Mouse (Mus musculus): Measurements from ENCODE around the gene Mettl9. TPM values are rescaled to one million over a fixed set of nuclear protein-coding genes. Genes with fewer than 3 reads are reported as not detected.
"Not testable (repeated sequence)": the region's sequence is repeated elsewhere in the genome, so short reads cannot be mapped to it uniquely, and the experiment has no call there.

Mettl9 gene
- total RNA-seq (2021), result 100 to 1,000 TPM; 108 to 126 TPM

DNA sequence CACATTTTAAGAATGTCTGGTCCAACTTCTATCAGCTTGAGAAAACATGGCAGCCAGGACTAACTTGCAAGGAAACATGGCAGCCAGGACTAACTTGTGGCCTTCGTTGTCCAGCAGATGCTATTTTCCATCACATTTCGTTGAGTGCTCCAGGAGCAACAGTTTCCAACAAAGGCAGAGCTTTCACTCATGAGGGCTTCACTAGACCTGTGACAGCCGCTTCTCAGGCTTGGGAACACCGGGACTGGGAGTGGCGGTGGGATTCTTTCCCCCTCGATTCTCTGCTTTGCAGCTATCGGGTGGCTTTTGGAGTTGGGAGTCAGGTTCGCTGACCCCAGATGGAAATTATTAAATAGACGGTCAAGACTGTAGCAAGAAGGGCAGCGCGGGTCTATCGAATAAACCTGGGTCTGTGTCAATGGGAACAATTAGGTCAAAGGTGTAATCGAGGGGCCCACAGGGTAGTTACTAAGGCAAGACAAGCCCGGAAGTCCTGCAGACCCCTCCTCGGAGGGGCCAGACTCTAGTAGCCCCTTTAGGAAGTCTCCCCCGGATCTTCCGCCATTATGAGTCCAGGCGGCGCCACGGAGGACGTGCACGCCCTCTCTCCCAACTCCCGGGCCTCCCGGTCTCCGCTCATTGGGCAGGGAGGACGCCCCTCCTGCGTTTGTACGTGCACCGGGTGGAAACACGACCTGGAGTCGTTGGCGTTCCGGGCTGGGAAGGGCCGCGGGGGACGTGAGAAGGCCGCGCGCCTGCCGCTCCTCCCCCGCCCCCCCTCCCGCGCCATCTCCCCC lies at the start of gene Mettl9:
Gene Mettl9 (plus strand): TSS at position 590 of the 797 bp plus-strand sequence.
- intact Hi-C loops (cut with DNase I), result loop anchor here (2.0 to 5.0 kb wide), 2 partner anchors 51 to 947 kb away; partner anchors contain the start of genes Cdr2 and Mfsd13b
- DNase-seq, result peak; percentile 96 to 98

DNA sequence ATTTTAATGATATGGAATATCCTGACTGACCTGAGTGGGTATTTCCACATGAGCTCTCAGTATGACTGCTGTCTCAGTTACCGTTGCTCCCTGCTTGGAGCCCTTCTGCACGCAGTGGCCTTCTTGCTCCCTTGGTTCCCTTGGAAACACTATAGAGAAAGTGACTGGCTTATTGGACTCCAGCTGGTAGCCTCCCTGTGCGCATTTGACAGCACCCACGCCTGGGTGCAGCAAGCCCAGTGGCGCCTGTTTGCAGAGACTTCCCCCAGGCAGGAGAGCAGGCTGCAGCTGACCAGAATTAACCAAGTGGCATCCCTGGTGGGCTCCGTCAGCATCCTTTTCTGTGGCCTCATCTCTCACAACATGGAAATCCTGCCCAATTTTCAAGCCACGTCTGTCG lies 43.1 kb upstream of the Mettl9 start:
- intact Hi-C loops (cut with DNase I), result no loop called here

DNA sequence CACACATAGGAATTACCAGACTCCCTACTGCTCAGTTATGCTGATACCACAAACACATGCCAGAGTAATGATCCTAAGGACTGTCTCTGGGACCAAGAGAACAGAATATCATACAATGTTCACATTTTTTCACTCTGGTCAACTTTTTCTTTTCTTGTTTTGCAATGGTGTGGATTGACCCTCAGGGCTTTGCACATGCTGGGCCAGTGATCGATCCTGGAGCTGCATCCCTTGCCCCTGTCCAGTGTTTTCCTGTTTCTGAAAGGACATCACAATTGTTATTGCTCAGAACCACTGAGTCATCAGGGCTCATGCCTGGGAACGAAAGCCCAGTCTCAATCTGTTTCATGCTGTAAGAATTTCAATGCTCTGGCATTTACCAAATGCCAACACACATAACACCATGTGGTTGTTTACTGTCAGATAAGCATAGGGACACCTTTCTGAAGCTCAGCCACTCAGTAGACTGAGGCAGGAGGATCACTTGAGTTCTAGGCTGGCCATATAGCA lies 35.2 kb upstream of the Mettl9 start:
- intact Hi-C loops (cut with DNase I), result no loop called here
- no peak for DNase-seq

More for the DNA sequence above, 43.1 kb upstream of the Mettl9 start:
- no peak for DNase-seq

DNA sequence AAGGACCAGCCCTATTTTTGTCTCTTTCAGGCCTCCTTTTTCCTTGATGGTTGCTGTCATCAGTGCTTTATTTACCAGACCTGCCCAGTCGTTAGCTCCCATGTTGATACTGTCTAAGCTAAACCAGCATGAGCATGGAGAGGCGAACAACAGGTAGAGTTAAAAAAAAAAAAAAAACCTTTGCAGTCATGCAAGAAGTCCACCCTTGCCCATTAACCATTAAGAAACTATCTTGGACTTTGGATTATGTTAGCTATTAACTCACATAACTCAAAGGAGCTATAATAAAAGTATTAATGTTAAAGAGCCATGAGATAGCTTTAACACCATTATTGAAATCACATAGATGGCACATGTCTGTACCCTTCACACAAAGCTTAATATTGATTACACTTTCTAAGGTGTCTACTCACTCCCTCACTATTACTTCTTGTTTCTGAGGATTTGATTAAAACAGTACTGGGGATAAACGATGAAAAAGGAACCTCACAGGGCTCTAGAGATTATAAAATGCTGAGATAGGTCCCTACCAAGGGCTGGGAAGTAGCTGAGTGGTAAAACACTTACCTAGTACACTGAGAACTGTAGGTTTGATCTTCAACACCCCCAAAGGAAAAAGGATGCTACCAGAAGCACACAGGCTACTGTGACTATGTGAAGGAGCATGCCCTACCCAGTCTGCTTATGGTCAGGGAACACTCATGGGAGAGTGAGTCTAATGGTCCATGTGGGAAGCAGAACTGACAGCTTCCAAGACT lies 34.0 kb upstream of the Mettl9 start:
- no peak for DNase-seq
- intact Hi-C loops (cut with DNase I), result no loop called here

DNA sequence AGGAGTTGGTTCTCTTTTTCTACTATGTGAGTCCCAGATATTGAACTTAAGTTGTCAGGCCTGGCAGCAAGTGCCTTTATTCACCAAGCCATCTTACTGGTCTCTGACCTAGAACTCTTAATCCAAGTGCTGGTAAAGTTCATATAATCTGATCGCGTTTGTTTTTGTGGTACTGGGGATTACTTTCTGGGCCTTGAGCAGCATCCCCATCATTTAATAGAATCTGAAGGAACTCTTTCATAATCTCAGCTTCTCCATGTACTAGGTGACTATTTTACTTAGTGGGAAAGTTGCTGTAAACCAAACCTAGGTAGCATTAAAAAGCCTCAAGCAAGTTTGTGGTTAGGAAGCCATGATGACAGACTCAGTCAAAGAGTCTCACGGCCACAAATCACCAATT lies 32.4 kb upstream of the Mettl9 start:
- intact Hi-C loops (cut with DNase I), result no loop called here
- no peak for DNase-seq

DNA sequence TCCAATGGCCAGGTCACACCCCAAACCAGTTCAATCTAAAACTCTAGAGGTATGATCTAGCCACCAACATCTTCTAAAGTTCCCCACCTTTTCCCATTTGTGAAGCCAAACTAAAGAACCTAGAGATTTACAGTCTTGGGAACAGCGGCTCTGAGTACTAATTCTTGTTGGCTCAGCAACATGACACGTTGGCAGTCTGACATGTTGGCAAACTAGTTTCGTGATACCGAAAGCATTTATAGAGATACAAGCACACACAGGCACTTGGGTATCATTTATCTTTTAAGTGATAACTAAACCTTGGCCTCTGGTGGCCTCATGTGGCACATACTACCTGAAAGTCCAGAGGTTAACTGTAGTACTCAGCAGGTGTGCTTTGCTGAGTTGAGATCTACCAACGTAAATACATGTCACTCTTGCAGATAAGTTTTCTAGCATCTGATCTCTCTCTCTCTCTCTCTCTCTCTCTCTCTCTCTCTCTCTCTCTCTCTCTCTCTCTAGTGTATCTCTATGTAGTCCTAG lies 31.8 kb upstream of the Mettl9 start:
- intact Hi-C loops (cut with DNase I), result no loop called here
- no peak for DNase-seq

DNA sequence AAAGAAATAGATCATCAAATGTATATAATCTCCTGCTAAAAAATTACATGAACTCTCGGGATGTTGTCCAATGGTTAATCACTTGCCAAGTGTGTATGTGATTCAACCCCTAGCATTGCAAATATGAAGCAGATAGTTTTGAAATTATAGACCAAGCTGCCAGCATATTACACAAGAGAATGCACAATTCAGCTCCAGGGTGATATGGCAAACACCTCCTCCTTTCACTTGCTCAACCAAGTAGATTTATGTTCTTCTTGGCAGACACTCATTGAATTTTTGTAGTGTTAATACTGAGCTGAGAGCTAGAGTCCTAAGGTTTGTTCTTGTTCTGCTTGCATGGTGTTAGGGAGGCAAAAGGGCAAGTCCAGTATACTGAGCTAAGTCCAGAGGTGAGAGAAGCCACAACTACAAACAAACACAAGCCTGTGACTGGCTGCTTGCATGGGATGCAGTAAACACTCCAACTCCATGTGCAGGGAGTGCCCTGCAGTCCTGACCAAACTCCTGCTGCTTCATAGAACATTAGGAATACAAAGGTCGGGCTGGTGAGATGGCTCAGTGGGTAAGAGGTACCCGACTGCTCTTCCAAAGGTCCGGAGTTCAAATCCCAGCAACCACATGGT lies 30.3 kb upstream of the Mettl9 start:
- no peak for DNase-seq
- intact Hi-C loops (cut with DNase I), result no loop called here

DNA sequence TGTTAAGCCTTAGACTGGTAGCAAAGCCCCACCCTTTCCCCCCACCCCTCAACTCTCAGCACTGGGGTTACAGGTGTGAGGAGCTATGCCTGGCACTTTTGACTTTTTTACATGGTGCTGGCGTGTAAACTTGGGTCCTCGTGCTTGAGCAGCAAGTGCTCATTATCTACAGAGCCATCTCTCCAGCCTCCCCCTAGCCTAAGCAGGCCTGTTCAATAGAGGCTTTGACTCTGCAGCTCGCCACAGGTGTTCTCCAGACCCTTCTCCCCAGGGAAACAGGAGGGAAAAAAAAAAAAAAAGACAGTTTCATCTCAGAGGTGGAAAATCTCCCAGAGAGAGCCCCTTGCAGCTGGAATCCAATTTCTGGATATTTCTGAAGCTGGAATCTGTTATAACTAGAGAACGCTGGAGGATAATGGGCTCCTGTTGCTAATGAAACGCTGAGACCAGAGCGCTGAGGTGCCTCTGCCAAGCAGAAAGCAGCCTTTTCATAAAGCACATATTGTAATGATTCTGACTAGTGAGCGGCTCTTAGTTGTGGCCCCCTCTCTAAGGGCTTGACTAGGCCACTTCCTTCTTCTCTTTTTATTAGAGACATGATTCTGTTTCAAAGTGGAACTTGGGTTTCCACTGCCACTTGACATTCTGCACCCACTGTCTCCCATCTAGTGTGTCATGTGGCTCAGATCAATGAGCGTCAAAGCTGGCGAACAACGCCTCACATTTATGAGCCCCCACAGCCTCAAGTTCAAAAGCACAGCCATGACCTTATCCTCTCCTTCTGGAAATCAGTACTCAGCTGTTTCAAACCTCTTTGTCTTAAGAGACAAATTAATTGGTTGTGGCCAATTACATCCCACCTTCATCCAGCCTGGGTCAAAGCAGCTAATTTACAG lies 22.2 kb upstream of the Mettl9 start:
- DNase-seq, result no peak
- intact Hi-C loops (cut with DNase I), result no loop called here

DNA sequence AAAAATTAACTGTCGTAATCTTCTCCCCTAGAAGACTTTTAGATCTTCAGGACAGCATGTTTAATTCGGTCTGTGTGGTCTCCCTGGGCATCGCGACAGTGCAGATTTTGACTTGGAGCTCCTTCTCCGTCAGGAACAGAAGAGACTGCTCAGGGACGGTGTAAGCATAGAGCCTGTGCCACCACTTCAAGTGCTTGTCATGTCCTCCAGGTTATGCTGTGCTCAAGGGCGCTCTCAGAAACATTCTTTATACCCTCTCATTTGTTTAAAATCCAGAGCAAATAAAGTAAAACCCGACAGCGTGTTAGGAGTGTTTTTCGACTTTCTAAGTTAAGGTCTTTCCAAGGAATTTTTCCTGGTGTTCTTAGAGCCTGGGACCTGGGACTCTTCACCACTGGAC lies 19.8 kb upstream of the Mettl9 start:
- intact Hi-C loops (cut with DNase I), result no loop called here
- no peak for DNase-seq

DNA sequence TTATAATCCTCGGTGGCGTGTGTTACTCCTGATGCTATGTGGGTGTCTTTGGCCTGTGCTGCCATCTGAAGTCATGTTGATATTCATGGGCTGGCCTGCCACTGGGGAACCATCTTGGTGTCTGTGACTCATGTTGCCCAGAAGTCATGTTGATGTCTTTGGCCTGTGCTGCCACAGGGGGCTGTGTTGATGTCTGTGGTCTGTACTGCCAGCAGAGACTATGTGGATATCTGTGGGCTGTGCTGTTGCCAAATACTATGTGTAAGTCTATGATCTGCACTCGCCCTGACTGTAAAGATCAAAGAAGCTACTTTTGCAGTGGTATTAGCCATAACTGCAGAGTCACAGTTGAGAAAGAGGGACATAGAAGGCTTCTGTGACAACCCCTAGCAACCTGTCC lies 15.5 kb upstream of the Mettl9 start:
- no peak for DNase-seq
- intact Hi-C loops (cut with DNase I), result no loop called here

DNA sequence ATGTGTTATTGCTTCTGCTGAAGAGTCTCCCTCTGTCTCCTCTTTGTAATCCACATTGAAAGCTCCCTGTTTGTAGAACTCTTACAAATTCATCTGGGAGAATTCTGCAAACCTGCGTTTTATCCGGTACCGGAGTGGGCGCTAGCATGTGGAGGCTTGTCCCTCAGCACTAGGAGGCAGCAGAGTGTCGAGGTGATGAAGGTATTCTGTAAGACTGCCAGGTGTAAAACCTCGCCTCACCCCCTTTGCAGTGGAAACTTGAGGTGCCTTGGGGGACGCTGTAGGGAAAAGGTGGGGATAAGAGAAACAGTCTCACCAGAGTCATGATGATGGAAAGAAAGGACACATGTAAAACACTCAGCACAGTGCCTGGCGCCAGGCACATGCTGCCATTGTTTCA lies 14.0 kb upstream of the Mettl9 start:
- peak in 1 of 2 experiments; percentile 36 for DNase-seq
- intact Hi-C loops (cut with DNase I), result loop anchor here (1.0 to 5.0 kb wide), 2 partner anchors 44 to 102 kb away; no protein-coding TSS in a partner anchor

DNA sequence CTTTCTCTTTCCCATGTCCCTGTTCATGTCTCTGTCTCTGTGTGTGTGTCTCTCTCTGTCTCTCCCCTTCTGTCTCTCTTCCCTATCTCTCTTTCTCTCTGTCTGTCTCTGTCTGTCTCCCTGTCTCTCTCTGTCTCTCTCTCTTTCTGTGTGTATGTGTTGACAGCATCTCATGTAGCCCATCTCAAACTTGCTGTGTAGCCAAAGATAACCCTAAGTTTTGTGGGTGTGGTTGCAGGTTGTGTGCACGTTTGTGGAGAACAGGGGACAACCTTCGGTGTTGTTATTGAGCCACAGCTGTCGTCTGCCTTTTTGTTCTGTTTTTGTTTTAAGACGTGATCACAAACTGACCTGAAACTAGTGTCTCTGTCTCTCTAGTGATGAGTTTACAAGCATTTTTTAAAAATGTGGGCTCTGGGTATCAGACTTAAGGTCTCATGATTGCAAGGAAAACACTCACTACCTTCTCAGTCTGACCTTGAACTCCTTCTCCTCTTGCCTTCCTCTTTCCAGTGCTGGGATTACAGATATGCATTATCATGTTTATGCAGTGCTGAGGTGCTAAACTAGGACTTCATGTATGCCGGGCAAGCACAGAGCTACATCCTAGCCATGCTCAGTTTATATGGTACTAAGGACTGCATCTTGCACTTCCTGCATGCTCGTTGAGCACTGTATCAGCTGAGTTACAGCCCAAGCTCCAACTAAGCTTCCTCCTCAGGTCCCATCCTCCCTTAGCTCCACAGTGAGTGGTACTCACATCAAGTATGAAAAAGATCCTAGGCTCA lies 8.8 kb upstream of the Mettl9 start:
- no peak for DNase-seq
- intact Hi-C loops (cut with DNase I), result no loop called here

DNA sequence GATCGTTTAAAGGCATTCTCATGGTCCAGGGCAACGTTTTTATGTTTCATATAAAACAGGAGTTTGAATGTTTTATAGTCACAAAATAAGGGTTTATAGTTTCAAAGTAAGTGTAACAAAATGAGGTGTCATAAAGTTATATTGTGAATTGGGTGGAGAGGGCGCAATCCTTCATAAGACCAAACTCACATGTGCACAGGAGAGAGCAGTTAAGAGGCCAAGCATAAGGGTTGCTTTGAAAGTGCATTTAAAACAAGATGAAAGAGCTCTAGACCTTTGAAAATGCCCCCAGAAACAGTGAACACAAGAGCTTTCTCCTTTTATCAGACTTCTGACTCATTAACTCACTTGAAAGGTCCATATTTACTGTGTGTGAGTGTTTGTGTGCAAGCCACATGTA lies 7.9 kb upstream of the Mettl9 start:
- intact Hi-C loops (cut with DNase I), result no loop called here
- DNase-seq, result no peak

DNA sequence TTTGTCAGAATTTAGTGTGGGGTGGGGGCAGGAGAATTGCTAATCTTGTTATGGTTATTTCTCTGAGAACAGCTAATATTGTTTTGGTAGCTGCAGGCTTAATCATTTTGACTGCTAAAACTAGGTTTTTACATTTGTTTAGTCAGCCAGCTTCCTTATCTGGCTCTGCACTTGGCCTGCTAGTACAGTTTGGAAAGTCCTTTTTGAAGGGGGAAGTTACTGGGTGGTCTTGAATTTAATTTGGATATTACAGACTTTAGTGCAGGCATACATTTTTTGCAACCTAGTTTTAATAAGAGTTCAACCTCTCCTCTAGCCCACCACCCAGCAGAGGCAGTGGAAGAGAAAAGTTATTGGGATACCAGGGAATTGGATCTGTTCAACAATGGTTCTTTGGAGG lies 4.3 kb upstream of the Mettl9 start:
- intact Hi-C loops (cut with DNase I), result loop anchor here (5.0 kb wide), 1 partner anchor 943 kb away; no protein-coding TSS in a partner anchor
- not testable (repeated sequence) for DNase-seq

DNA sequence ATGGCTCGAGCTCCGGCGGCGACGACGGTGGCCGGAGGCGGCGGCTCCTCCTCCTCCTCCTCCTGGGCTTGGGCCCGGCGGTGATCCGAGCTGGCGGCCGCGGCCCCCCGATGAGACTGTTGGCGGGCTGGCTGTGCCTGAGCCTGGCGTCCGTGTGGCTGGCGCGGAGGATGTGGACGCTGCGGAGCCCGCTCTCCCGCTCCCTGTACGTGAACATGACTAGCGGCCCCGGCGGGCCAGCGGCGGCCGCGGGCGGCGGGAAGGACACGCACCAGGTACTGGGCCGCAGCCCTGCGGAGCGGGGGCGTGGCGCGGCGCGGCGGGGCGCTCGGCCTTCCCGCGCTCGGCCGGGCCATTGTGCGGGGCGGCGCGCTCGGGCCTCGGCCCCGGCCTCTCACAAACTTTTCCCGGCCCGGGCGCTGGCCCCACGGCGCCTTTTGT lies 476 bp downstream of the Mettl9 start:
- no peak for DNase-seq

DNA sequence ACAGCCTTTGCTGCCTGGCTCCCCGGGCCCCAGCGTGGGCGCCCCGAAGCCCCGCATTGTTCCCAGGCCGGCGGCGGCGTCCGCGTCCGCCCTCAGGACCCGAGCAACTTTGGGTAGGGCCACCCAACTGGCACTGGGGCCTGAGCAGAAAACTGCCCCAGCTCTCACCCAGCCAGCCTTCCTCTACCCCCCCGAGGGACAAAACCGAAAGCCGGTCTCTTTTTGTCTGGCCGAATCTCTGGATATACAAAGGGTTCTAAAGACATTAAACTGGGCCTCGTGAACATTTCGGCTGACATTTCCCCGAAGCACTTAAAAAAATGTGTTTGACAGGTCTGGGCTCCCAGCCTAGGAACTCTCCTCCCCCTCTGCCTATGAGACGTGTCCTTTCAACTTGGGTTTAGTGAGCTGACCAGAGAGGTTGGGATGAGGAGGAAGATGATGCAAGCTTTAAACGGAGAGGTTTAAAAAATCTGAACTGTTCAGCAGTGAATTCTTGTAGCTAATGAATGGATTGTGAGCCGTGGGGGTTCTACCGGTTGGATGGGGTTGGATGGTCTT lies 996 bp downstream of the Mettl9 start:
- DNase-seq, result peak; percentile 68 to 70

More for the DNA sequence above, 476 bp downstream of the Mettl9 start:
- intact Hi-C loops (cut with DNase I), result loop anchor here (2.0 to 5.0 kb wide), 2 partner anchors 52 to 947 kb away; partner anchors contain the start of genes Cdr2 and Mfsd13b

DNA sequence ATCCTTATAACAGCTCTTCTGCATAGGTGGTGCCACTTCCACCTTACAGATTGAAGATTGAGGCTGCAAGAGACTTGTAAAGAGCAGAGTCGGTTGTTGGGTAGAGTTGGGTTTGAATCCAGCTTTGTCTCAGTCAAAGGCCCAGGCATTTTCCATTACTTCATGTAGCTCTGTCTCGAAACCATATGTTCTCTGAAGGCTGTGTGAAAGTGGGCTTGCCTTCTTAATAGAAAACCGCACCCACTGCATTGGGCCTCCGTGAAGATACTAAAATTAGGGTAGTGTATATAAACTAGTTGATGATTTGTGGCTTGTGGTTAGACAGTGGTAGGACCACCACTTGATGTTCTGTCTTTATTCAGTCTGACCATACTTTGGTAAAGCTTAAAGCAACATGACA lies 6.3 kb downstream of the Mettl9 start:
- no peak for DNase-seq

More for the DNA sequence above, 996 bp downstream of the Mettl9 start:
- intact Hi-C loops (cut with DNase I), result loop anchor here (2.0 kb wide), 1 partner anchor 52 kb away; the partner anchor contains the start of genes Cdr2 and Mfsd13b

DNA sequence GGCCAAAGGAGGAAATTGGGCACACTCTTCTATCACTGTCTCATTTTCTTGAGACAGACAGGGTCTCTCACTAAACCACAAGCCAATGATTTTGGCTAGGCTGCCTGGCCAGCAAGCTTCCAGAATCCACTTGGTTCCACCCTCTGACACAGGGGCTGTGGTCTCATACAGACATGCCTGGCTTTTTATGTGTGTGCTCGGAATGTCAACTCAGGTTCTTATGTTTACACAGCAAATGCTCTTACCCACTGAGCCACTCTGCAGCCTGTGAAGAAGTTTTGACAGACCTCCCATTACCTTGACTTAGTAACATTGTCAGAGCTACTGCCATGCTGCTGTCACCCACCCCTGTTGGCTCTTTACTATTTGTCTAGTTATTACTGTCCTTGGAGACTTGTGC lies 7.7 kb downstream of the Mettl9 start:
- intact Hi-C loops (cut with DNase I), result no loop called here
- no peak for DNase-seq

More for the DNA sequence above, 6.3 kb downstream of the Mettl9 start:
- intact Hi-C loops (cut with DNase I), result no loop called here
